Mouse (Mus musculus) bone marrow macrophage, adult 2 months (primary cell): ENCODE results near the gene Sh3rf1.

Source experiments
- CTCF ChIP-seq: IDR thresholded peaks from 2 replicates; pipeline ENCODE4 v1.5.1; 2012; ENCODE audit warnings: low read depth, mild to moderate bottlenecking, low read length, moderate library complexity
- POLR2A ChIP-seq: IDR thresholded peaks from 2 replicates; pipeline ENCODE4 v1.6.1; 2012; ENCODE audit warnings: mild to moderate bottlenecking, low read depth, low read length, borderline replicate concordance

- no peak for TF ChIP-seq POLR2A
- TF ChIP-seq CTCF = no peak
These were observed 94.0 kb downstream of the Sh3rf1 start for GRCm38 (mm10) chr8:61317535-61318136.
